Mouse (Mus musculus): ENCODE data around the gene Gm436.

Gm436 gene

GRCm38 (mm10) chr4:144686268-144686667, at the start of gene Gm436:
Gene Gm436, minus strand, starts transcription at chr4:144686368.
- DNase-seq (ENCODE audit: low spot score) = no peak

DNA sequence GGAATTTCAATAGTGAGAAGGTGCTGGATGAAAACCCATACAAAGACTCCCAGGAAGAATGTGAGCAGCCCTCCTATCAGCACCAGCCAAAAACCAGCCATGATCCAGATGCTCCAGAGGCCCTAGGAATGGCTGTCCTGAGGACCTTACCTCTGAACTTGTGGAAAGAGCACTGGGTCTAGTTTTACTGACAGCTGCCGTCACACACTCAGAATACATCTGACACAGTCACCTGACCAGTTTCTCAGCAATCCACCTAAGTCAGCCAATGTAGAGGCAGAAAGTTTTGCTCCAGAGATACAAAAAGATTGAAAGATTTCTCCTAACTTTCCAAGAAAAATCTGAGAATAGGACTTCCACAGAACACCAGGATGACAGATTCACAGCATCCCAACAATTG, 35.1 kb upstream of the Gm436 start, which contains the start of gene Gm13178:
TSS of gene Gm13178 (minus strand) at position 101 of the 400 bp plus-strand sequence.
- no peak for DNase-seq (ENCODE audit: low spot score)

GRCm38 (mm10) chr4:144719691-144720090, 33.5 kb upstream of the Gm436 start:
- no peak for DNase-seq (ENCODE audit: low spot score)

DNA sequence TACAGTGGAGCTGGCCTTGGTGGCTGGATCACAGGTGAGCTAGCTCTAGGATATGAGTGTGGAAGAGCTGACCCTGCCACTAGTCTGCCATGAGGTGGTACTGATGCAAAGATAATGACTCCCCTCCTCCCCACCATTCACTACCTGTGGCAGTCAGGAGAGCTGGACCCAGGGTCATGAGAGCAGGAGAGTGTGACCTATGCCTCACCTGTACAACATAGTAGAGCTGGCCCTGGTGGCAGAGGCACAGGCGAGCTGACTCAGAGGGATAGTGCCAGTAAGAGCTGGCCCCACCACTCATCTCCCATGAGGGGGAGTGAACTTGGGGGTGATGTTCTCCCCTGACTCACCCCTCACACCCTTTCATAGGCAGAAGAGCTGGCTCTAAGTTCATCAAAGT, 32.1 kb upstream of the Gm436 start:
- no peak for DNase-seq (ENCODE audit: low spot score)

- no peak for DNase-seq (ENCODE audit: low spot score)
Observed at GRCm38 (mm10) chr4:144638263-144638662, 47.9 kb downstream of the Gm436 start.

All from retina, embryonic 14.5 days (tissue).